Mouse (Mus musculus): ENCODE results near the gene Rabgap1l.

- TF ChIP-seq CTCF (IDR thresholded peaks at IDR 0.05) (no peak), EP300 (IDR thresholded peaks at IDR 0.05) (no peak)
Observed at GRCm38 (mm10) chr1:160481643-160482042, 311.4 kb downstream of the Rabgap1l start.
